Mouse (Mus musculus) kidney, embryonic 15.5 days (tissue): ENCODE results near the gene Nr6a1. TPM values are rescaled to one million over a fixed set of nuclear protein-coding genes. Genes with fewer than 3 reads are reported as not detected.

ENCODE experiments used
- ATAC-seq: fragments of 200-750 bp; cut with Nextera tagmentation; replicated peaks from 2 replicates; pipeline ENCODE4 v1.8.0; 2017; ENCODE audit warnings: moderate TSS enrichment; ENCODE audit not compliant: low FRiP score
- H3K27ac ChIP-seq: fragments of 300-500 bp; sonication (generic); 2 replicates; pipeline ENCODE4 v1.5.1; 2015; ENCODE audit warnings: mild to moderate bottlenecking, inconsistent platforms
- H3K27me3 ChIP-seq: fragments of 300-500 bp; sonication (generic); 2 replicates; pipeline ENCODE4 v1.6.1; 2015; ENCODE audit warnings: inconsistent platforms
- H3K36me3 ChIP-seq: fragments of 300-500 bp; sonication (generic); 2 replicates; pipeline ENCODE4 v1.6.1; 2015; ENCODE audit warnings: inconsistent platforms
- H3K4me1 ChIP-seq: fragments of 300-500 bp; sonication (generic); 2 replicates; pipeline ENCODE4 v1.6.1; 2015; ENCODE audit warnings: inconsistent platforms
- H3K4me2 ChIP-seq: fragments of 300-500 bp; sonication (generic); 2 replicates; pipeline ENCODE4 v1.6.1; 2015; ENCODE audit warnings: moderate library complexity, mild to moderate bottlenecking, inconsistent platforms
- H3K4me3 ChIP-seq: fragments of 300-500 bp; sonication (generic); replicated peaks from 2 replicates; pipeline ENCODE4 v1.5.1; 2015; ENCODE audit warnings: mild to moderate bottlenecking, inconsistent platforms
- H3K9ac ChIP-seq: fragments of 300-500 bp; sonication (generic); 2 replicates; pipeline ENCODE4 v1.6.1; 2015; ENCODE audit warnings: mild to moderate bottlenecking, inconsistent platforms
- H3K9me3 ChIP-seq: fragments of 300-500 bp; sonication (generic); replicated peaks from 2 replicates; pipeline ENCODE4 v1.6.1; 2016; ENCODE audit warnings: inconsistent platforms
- WGBS: fragments of 180-500 bp; shearing (Covaris S2); methylation state at CpG from one replicate; pipeline ENCODE4 v1.1.7; 2015; ENCODE audit warnings: mixed read lengths; 5-methylcytosine and 5-hydroxymethylcytosine counted together
- polyA plus RNA-seq: library from polyadenylated mRNA; unstranded; fragments of >200 nt; fragmentation: Nextera tagmentation; extraction: Ambion mirVana; gene quantifications from 2 replicates; pipeline ENCODE4 v1.2.1, GENCODE M21; 2015

The Nr6a1 gene
- polyA plus RNA-seq, 1 experiment from 2014 or later = 1.1 TPM

DNA sequence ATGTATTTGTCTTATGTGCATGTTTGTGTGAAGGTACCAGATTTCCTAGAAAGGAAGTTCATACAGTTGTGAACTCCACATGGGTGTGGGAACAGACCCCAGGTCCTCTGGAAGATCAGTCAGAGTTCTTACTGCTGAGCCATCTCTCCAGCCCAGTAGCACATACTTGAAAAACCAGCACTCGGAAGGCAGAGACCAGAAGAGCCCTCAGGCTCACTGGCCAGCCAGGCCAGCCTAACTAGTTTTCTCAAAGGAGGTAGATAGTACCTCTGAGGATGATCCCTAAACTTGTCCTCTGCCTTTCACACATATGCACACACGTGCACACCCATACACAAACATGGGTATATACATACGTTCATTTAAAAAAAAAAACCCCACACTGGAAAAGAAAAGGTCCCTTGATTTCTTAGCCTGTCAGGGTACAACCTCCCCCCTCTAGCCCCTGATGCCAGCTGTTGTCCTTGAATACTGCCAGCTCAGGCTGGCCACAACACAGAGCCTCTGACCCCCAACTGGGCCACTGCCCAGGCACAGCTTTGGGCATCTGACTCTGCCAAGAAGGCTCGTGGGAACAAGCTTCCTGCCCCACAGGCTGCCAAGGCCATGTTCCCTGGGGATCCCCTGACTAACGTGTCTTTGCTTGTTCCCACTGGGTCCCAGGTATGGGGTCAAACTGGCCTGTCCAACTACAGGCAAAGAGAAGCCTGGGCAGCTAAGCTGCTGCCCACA is 25.8 kb upstream of the Nr6a1 start:
- WGBS = 76% methylated on average over 5 of the region's 5 CpGs
- ATAC-seq = no peak
- H3K9me3 ChIP-seq = no peaks in the 10 kb centered on the region

DNA sequence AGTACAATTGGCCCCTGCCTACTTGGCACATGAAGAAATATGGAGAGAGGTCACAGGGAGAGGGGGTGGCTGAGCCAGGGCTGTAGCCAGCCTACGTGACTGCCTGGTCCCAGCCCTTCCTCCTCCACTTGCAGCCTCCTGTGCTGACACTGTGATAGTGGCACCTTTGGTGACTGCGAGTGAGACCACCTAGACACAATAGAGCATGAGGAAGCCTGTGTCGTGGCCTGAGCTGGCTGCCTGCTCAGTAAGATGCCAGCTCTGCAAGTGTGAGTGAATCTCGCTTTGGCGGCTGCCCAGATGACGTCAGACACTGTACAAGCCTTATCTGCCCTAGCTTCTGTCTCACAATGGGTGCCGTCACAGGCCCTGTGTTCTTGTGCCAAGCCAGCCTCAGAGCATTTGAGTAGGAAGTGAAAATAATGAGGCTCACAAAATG is 22.8 kb upstream of the Nr6a1 start:
- WGBS = 70% methylated on average over 7 of the region's 7 CpGs
- no peaks in the 10 kb centered on the region for H3K27me3 ChIP-seq
- no peaks in the 10 kb centered on the region for H3K9me3 ChIP-seq
- no peak overlapping the region for H3K4me3 ChIP-seq
- no peaks in the 10 kb centered on the region for H3K36me3 ChIP-seq
- peak; percentile 57 for ATAC-seq
- H3K4me2 ChIP-seq = no peak overlapping the region
- no peak overlapping the region for H3K9ac ChIP-seq
- peaks cover 4% of the 10 kb centered on the region; the same call in 1 of the 2 replicates for H3K4me1 ChIP-seq
- peak overlapping the region; percentile 34; the same call in 1 of the 2 replicates for H3K27ac ChIP-seq

More for the DNA sequence above, 25.8 kb upstream of the Nr6a1 start:
- Histone ChIP-seq H3K4me1 (peaks cover 4% of the 10 kb centered on the region; the same call in 1 of the 2 replicates), H3K27me3 (no peaks in the 10 kb centered on the region), H3K36me3 (no peaks in the 10 kb centered on the region), H3K4me2 (no peak overlapping the region), H3K9ac (no peak overlapping the region), H3K4me3 (no peak overlapping the region), H3K27ac (no peak overlapping the region)

DNA sequence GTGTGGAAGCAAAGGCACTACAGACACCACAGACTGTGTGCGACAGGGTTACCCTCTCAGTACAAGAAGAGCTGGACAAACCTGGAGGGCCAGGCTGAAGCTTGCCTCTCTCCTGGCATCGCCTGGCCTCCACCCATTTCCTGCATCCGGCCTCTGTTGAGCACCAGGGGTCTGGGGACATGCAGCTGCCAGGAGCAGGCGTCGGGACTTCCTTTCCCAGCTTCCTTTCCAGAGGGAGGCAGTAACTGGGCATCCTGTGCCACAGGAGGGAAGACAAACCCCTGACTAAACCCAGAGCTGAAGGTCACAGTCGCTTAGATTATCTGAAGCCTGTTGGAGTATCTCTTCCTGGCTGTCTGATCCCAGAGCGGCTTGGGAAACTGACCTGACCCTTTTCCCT is 20.1 kb upstream of the Nr6a1 start:
- Histone ChIP-seq H3K27me3 (no peaks in the 10 kb centered on the region), H3K4me3 (no peak overlapping the region), H3K9me3 (no peaks in the 10 kb centered on the region), H3K9ac (no peak overlapping the region), H3K36me3 (no peaks in the 10 kb centered on the region), H3K4me2 (no peak overlapping the region), H3K27ac (peak overlapping the region; percentile 51), H3K4me1 (peaks cover 4% of the 10 kb centered on the region; the same call in 1 of the 2 replicates)
- ATAC-seq = no peak
- 66% methylated on average over 7 of the region's 7 CpGs for WGBS

DNA sequence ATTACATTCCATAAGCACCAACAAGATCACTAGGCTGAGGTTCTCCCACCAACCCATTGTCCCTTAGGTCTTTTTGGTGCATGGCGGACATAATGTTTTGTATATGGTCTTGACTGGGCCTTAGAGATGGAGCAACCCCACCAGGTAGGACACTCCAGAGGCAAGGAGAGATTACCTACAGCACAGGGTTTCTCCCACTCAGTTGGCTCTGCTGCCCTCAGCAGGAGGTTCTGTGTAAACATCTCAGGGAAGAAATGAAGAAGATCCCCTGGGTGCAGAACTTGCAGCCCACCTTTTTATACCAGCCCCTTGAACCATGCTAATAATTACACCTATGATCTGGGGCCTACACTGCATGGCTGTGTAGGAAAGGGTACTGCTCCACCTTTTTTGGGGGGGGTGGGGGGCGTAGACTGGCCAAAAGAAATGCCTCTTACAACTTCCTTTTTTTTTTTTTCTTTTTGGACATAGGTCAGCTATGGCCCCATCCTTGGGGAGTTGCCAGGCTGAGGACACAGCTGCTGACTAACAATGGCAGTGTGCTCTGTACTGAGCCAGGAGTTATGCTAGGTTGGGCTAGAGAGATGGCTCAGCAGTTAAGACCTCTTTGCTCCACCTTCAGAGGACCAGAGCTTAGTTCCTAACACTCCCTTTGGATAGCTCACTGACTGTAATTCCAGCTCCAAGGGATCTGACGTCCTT is 17.1 kb upstream of the Nr6a1 start:
- H3K4me1 ChIP-seq = no peaks in the 10 kb centered on the region
- ATAC-seq = no peak
- H3K4me3 ChIP-seq = no peak overlapping the region
- 60% methylated on average over 3 of the region's 3 CpGs for WGBS
- no peak overlapping the region for H3K9ac ChIP-seq
- H3K27me3 ChIP-seq = no peaks in the 10 kb centered on the region
- H3K36me3 ChIP-seq = no peaks in the 10 kb centered on the region
- no peak overlapping the region for H3K27ac ChIP-seq
- no peaks in the 10 kb centered on the region for H3K9me3 ChIP-seq
- H3K4me2 ChIP-seq = no peak overlapping the region

DNA sequence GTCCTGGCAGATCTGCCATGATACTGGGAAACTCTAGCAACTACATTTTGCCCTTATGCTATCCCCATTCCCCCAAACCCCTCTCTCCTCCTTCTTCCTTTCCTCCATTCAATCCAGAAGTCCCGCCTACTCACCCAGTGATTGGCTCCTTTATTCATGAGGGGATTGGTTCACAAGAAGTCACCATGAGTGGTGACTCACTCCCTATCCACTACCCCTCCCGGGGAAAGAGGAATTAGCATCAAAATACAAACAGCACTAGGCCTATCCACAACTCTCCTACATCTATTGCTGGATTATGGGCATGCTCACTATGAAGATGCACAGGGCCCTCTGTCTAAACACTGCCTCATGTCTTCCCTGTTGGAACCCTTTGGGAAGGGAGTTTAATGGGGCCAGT is 16.5 kb upstream of the Nr6a1 start:
- no peaks in the 10 kb centered on the region for H3K36me3 ChIP-seq
- H3K27ac ChIP-seq = no peak overlapping the region
- H3K9ac ChIP-seq = no peak overlapping the region
- no peaks in the 10 kb centered on the region for H3K9me3 ChIP-seq
- ATAC-seq = no peak
- no peaks in the 10 kb centered on the region for H3K4me1 ChIP-seq
- no peaks in the 10 kb centered on the region for H3K27me3 ChIP-seq
- no peak overlapping the region for H3K4me3 ChIP-seq
- WGBS = 45% methylated on average over 2 of the region's 2 CpGs
- no peak overlapping the region for H3K4me2 ChIP-seq

DNA sequence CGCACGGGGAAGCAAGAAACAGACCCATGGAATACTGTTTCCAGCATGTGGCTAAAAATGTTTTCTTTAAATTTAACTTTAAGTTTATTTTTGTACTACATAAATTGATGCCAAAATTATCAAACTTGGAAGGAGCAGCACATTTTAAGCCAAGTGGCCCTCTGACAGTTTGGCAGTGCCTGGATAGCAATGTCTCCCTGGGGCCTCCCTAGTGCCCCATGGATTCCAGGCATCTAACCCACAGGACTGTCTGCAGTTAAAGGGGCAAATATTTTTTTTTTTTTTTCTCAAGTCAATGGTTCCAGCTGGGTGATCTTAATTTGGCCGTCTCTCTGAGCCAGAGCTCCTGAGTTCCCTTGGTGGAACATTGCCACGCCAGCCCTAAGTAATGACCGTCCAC is 15.7 kb upstream of the Nr6a1 start:
- 70% methylated on average over 5 of the region's 5 CpGs for WGBS
- H3K27ac ChIP-seq = no peak overlapping the region
- H3K27me3 ChIP-seq = no peaks in the 10 kb centered on the region
- H3K9me3 ChIP-seq = no peaks in the 10 kb centered on the region
- H3K36me3 ChIP-seq = no peaks in the 10 kb centered on the region
- no peak overlapping the region for H3K4me2 ChIP-seq
- H3K4me3 ChIP-seq = no peak overlapping the region
- no peak overlapping the region for H3K9ac ChIP-seq
- no peaks in the 10 kb centered on the region for H3K4me1 ChIP-seq
- ATAC-seq = no peak

DNA sequence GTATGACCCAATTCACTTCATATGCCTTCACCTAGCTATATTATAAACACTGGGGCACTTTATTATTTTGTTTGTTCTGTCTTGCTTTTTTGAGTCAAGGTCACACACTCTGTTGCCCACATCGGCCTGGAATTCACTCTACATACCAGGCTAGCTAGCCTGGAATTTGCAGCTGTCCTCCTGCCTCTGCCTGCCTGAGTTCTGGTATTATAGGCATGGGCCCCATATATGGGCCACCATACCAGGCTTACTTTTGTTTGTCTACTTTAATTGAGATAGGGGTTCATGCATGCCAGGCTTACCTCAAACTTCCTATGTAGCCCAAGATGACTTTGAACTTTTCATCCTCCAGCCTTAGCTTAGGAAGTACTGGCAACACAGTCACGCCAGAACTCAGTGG is 14.4 kb upstream of the Nr6a1 start:
- Histone ChIP-seq H3K27me3 (no peaks in the 10 kb centered on the region), H3K36me3 (no peaks in the 10 kb centered on the region), H3K9me3 (no peaks in the 10 kb centered on the region), H3K4me2 (no peak overlapping the region), H3K27ac (no peak overlapping the region), H3K4me1 (no peaks in the 10 kb centered on the region), H3K9ac (no peak overlapping the region), H3K4me3 (no peak overlapping the region)
- no peak for ATAC-seq
- WGBS = 75% methylated on average over 2 of the region's 2 CpGs

DNA sequence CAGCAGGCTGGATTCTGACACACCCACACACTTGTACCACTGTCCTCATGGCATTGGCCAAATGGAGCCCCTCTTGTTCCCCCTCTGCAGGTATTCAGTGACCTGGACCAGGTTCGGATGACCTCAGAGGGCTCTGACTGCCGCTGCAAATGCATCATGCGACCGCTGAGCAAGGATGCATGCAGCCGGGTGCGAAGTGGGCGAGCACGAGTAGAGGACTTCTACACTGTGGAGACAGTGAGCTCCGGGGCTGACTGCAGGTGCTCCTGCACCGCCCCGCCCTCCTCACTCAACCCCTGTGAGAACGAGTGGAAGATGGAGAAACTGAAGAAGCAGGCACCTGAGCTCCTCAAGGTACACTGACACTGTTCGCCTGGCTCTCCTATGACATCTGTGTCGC is 13.9 kb upstream of the Nr6a1 start:
- no peak for ATAC-seq
- WGBS = 67% methylated on average over 14 of the region's 14 CpGs

DNA sequence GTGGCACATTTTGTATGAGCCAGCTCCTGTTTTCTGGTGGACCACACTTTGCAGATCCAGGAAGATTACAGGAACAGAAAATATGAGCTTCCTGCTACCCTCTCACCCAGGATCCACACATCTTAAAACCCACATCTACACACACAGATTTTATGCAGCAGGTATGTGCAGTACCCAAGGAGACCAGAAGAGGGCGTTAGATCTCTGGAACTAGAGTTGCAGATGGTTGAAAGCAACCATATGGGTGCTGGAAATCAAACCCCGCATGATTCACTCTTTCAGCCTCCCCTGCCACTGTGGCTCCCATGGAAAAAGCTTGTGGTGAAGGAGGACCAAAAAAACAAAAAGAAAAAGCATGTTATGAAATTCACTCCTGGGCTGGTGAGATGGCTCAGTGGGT is 11.6 kb upstream of the Nr6a1 start:
- Histone ChIP-seq H3K9me3 (no peaks in the 10 kb centered on the region), H3K27ac (no peak overlapping the region), H3K27me3 (no peaks in the 10 kb centered on the region), H3K9ac (no peak overlapping the region), H3K36me3 (no peaks in the 10 kb centered on the region), H3K4me3 (no peak overlapping the region), H3K4me1 (peaks cover 14% of the 10 kb centered on the region), H3K4me2 (no peak overlapping the region)
- WGBS = 71% methylated on average over 2 of the region's 2 CpGs
- ATAC-seq = no peak

More for the DNA sequence above, 13.9 kb upstream of the Nr6a1 start:
- Histone ChIP-seq H3K4me2 (no peak overlapping the region), H3K4me1 (no peaks in the 10 kb centered on the region), H3K4me3 (no peak overlapping the region), H3K27ac (no peak overlapping the region), H3K36me3 (no peaks in the 10 kb centered on the region), H3K9me3 (no peaks in the 10 kb centered on the region), H3K27me3 (no peaks in the 10 kb centered on the region), H3K9ac (no peak overlapping the region)

DNA sequence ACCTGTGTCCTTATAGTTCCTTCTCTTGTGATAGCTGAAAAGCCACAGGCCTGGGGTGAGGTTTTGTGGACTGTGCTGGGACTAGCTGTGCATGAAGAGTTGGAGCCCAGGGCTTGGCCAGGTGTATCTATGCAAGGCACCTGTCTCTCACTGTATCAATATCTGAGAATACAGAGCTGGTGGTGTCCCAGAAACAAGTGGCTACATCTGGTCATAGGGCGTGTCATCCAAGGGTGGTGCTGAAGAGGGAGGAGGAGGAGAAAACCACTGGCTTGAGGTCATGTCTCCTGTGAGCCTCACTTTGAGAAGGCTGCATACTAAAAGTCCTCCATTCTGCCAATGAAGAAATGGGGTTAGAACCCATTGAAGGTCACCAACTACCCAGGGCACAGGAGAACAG is 10.5 kb upstream of the Nr6a1 start:
- Histone ChIP-seq H3K27ac (no peak overlapping the region), H3K4me1 (peaks cover 21% of the 10 kb centered on the region), H3K36me3 (no peaks in the 10 kb centered on the region), H3K4me3 (no peak overlapping the region), H3K9ac (no peak overlapping the region), H3K27me3 (no peaks in the 10 kb centered on the region), H3K4me2 (no peak overlapping the region), H3K9me3 (no peaks in the 10 kb centered on the region)
- WGBS = 82% methylated on average over 1 of the region's 1 CpGs
- ATAC-seq = no peak

DNA sequence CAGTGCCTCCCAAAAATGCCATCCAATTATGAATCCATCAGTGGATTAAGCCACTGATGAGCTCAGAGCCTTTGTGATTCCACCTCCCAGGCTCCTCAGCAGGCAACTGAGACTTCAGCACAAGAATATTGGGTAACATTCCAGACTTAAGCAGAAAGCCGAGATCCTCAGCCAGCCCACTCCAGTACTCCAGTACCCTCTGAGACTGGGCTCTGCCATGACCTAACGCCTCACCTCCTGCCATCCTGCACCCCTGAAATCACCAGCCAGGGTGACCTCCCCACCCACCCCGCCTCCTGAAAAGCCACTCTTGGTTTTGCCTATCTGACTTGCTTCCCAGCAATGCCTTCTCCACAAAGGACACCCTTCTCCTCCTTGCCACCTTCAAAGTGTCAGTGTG is 9.9 kb upstream of the Nr6a1 start:
- no peaks in the 10 kb centered on the region for H3K27me3 ChIP-seq
- ATAC-seq = no peak
- 82% methylated on average over 3 of the region's 3 CpGs for WGBS

DNA sequence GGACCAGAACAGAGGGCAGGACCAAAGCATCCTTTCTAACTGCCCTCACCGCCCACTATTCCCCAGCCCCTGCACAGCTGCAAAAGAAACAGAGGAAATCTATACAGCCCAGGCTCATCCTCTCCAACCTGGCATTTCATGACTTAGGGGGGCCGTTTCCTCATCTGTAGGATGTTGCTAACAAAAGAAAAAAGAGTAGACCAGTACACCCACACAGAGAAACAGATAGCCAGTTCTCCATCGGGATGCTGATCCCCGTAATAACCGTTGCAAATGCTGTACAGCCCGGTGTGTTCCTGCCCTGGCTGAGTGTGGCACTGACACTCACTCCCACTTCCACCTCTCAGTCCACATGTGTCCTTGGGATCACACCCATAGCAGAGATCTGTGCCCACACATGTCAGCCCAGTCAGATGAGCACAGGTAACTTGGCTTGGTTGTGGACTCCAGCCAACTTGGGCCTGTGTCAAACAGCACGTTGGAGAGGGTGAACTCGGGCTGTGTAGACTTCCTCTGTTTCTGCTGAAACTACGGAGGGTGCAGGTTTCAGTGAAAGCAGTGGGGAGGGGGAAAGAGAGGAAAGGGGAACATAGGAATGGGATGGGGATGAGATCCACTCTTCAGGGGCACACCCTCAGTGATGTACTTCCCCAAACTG is 9.4 kb upstream of the Nr6a1 start:
- 75% methylated on average over 9 of the region's 9 CpGs for WGBS
- no peak overlapping the region for H3K27ac ChIP-seq
- no peak overlapping the region for H3K4me3 ChIP-seq
- no peaks in the 10 kb centered on the region for H3K36me3 ChIP-seq
- ATAC-seq = no peak
- H3K9ac ChIP-seq = no peak overlapping the region
- H3K9me3 ChIP-seq = no peaks in the 10 kb centered on the region
- peaks cover 25% of the 10 kb centered on the region for H3K4me1 ChIP-seq
- no peaks in the 10 kb centered on the region for H3K27me3 ChIP-seq
- H3K4me2 ChIP-seq = no peak overlapping the region

More for the DNA sequence above, 9.9 kb upstream of the Nr6a1 start:
- H3K4me3 ChIP-seq = no peak overlapping the region
- H3K9me3 ChIP-seq = no peaks in the 10 kb centered on the region
- no peak overlapping the region for H3K27ac ChIP-seq
- H3K4me1 ChIP-seq = peaks cover 21% of the 10 kb centered on the region
- no peak overlapping the region for H3K4me2 ChIP-seq
- no peak overlapping the region for H3K9ac ChIP-seq
- H3K36me3 ChIP-seq = no peaks in the 10 kb centered on the region
